Mouse (Mus musculus): Measurements from ENCODE around the gene Pde9a.

The Pde9a gene

GRCm38 (mm10) chr17:31470766-31471418, 84.9 kb downstream of the Pde9a start:
- DNase-seq = no peak

DNA sequence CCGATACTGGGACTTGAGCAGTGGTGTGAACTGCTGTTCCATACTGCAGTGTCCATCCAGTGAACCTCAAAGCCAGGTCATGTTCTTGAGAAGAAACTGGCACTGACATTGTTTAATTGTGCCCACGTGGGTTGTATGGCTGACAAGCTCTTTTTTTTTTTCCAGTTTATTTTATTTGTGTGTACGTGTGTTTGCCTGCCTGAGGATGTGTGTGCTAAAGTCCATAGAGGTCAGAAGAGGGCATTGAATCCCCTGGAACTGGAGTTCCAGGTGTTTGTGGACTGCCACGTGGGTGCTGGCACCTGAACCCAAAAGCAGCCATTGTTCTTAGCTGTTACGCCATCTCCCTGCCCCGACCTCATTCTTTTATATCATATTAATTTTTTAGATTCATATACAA, 88.4 kb downstream of the Pde9a start:
- DNase-seq = no peak

- DNase-seq = no peak
Measured at GRCm38 (mm10) chr17:31478606-31479005, 92.6 kb downstream of the Pde9a start.

GRCm38 (mm10) chr17:31479108-31479844, 93.3 kb downstream of the Pde9a start:
- no peak for DNase-seq

DNA sequence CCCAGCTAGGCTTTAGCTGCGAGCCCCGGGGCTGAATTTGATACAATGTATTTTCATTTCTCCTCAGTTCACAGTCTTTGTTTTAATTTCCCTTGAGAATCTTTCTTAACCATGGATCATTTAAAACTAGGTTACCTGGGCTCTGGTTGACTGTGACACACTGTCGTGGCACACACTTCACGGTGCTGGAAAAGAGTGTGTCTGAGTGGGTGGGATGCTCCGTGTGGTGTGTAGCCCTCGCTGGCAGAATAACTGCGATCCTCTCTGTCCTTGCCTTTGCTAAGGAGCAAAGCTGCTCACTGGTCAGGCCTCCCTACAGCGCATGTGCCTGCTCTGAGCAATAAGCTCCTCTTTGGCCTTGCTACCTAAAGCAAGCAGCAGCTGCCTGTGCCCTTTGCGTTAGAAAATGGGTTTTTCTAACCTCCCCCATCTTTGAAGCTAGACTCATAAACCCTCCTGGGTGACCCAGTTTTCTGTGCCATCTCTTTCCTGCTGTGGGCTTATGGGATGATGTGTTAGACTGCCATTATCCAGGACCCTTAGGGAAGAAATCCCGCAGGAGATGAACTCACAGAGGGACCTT, 100.7 kb downstream of the Pde9a start:
- DNase-seq = no peak

DNA sequence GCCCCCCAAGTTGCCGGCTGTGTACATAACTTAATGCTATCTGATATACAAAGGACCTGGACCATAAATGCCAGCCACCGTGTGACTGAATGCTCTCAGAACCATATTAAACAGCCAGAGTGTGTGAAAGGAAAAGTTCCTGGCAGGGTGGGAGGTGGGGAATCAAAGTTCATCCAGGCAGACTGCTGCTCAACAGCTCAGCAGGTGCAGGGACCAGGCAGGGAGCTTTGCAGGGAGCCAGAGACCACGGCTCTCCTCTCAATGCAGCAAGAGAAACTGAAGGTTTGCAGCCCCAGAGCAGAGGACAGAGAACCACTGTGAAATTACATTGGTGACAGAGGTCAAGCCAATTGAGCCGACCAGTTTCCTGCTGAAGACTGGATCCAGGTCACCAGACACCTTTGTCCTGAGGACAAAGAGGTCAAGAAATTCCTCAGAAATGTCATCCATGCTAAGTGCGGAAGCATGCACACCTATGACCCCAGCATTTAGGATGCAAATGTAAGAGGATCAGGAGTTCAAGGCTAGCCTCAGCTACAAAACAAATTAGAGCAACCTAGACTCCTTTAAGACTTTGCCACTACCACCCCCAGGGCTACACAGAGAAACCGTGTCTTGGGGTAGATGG, 101.5 kb downstream of the Pde9a start:
- DNase-seq = no peak

DNA sequence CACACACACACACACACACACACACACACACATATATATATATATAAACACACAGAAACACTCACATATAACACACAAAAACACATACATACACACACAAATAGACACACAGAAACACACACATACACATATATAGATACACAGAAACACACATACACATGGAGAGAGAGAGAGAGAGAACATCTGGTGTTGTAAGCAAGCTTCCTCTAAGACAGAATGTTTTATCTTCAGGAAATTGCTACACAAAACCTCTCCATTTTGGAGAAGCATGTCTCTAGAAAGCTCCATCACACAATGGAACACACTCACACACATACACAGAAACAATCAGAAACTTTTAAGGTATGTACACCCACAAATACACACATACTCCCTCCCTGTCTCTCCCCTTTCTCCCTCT, 105.3 kb downstream of the Pde9a start:
- DNase-seq = no peak

DNA sequence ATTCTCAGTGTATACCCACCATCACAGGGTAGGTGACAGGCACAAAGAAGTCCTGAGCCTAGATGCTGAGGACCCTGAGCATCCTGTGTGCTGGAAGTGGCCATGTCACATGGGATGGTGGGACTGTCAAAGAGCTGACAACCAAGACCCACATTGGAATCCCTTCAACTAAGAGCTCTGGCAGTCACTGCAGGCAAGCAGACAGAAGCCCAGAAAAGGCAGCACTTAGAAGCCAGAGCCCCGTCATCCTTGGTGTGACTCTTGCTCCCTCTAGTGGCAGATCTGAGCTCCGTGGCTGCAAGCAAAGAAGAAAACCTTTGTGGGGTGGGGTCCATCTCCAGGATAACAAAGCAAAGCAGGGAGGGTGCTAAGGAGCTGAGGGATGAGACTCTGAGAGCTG, 106.4 kb downstream of the Pde9a start:
- DNase-seq = peak; percentile 83

DNA sequence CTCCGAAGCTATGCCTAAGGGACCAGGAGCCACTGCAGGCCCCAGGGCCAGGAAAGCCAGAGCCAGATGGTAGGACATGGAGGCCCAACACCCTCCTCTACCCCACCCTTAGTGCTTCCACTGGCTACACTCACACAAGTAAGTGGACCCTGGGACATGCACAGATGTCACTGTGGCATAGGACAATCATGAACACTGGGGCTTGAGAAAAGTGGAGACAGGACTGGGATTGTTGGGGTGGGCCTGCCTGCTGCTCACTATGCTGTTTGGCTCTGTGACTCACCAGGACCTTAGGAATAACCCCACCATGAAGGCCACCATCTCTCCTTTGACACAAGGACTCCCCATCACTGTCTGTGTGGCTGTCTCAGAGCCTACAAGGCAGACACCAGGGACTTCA, 109.0 kb downstream of the Pde9a start:
- DNase-seq = no peak

- DNase-seq = peak; percentile 80
Measured at GRCm38 (mm10) chr17:31497726-31498125, 111.7 kb downstream of the Pde9a start.

GRCm38 (mm10) chr17:31499725-31500124, 113.7 kb downstream of the Pde9a start:
- DNase-seq = peak; percentile 61

DNA sequence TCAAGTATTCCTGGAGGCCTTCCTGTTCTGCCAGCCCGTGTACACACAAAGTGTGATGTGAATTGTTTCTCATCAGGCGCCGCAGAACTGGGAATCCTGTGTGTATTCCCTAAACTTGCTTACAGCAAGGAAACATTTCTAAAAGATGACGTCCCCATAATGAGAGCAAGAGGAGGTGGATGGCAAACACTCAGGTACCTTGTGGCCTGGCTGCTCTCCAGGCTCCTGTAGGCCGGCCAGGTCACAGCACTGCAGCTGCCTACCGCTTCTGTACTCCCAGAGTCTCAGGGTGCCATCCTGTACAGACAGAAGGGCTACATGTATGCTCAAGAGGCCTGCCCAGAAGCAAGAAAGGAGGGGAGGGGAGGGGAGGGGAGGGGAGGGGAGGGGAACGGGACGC, 114.4 kb downstream of the Pde9a start:
- peak; percentile 52 for DNase-seq

- DNase-seq = no peak
Measured at GRCm38 (mm10) chr17:31500908-31501307, 114.9 kb downstream of the Pde9a start.

DNA sequence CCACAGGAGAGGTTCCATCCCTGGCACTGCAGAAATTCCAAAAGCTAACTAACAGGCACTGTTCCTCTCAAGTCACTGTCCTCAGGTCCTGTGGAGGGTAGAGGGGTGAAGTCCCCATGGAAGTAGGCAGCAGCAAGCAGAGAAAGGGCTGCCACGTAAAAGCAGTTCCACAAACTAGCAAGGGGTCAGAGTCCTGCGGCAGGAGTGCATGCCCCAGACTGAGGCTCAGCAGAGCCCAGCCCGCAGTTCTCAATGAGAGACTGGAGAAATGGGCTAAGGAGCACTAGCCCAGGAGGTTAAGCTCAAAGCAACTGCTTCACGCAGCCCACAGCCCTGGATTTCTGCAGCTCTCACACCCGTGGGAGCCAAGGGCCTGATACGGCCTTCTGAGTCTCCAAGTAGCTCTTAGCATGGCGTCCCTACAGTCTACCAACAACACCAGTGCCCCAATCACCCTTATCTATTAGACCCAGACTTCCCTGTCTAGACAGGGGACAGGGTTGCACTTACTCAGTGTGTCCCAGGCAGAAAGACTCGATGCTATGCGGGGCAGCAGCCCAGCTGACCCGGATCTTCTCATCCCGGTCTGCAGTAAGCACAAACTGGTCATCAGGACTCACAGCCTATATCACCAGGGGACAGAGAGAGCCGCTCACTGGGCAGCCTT, 116.4 kb downstream of the Pde9a start:
- no peak for DNase-seq

DNA sequence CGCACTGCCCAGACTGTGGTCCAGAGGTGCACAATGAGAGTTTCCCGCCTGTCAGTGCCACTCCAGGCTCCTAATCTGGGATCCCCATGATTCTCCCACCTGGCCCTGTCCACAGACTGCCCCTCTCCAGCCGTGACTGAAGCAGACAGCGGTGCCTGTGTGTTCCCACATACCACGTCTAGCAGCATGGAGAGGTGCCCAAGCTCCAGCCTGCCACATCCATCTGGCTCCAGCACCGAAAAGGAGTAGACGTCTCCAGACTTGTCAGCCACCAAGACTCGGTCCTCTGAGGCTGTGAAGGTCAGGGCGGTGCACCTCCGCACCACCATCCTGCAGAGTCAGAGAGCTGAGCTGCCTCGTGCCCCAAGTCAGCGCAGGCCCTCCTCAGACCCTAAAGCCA, 117.3 kb downstream of the Pde9a start:
- DNase-seq = no peak

DNA sequence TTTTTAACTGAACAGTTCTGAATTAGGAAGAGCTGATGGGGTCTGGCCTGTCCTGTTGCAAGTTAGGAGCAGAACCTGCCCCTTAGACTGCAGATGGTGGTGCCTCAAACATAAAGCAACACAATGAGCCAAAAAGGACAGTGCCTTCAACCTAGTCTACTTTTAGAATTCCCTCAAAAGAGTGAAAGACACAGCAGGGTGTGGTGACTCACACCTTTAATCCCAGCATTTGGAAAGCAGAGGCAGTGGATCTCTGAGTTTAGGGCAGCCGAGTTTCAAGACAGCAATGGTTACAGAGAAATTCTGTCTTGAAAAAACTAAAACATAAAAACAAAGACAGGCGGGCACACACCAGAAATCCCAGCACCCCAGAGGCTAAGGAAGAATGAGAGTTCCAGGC, 117.9 kb downstream of the Pde9a start:
- DNase-seq = no peak

GRCm38 (mm10) chr17:31505013-31505412, 119.0 kb downstream of the Pde9a start:
- no peak for DNase-seq

GRCm38 (mm10) chr17:31506282-31506681, 120.3 kb downstream of the Pde9a start:
- DNase-seq = no peak

- DNase-seq = no peak
Measured at GRCm38 (mm10) chr17:31510944-31511343, 124.9 kb downstream of the Pde9a start.

GRCm38 (mm10) chr17:31511792-31512495, 125.9 kb downstream of the Pde9a start:
- DNase-seq = peak; percentile 91

GRCm38 (mm10) chr17:31512593-31512992, 126.6 kb downstream of the Pde9a start:
- DNase-seq = no peak

DNA sequence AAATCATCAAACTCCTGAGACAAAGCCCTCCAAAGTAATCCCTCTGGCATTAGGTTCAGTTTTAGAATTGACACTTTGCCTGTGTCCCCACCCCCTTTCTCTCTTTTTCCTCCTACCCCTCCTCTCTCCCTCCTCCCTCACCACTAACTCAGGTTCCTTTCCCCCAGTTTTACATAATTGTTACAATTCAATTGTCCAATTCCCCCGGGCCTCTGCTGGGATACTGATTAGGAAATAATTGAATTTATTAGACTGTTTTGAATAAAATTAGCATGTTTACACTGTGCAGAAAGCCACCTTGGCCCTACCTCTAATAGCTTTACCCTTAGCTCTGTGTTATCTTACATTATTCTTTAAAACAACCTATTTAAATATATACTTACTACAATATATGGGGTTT, 128.7 kb downstream of the Pde9a start:
- DNase-seq = no peak
